Mouse (Mus musculus) forebrain, embryonic 13.5 days (tissue): ENCODE measurements around the gene Fhl1. TPM values are rescaled to one million over a fixed set of nuclear protein-coding genes. Genes with fewer than 3 reads are reported as not detected.

Source experiments
- ATAC-seq: fragments of 200-750 bp; cut with Nextera tagmentation; 2 replicates; pipeline ENCODE4 v1.8.0; 2017
- H3K27ac ChIP-seq: fragments of 300-500 bp; sonication (generic); 2 replicates; pipeline ENCODE4 v1.5.1; 2015; ENCODE audit warnings: inconsistent platforms, mild to moderate bottlenecking, moderate library complexity
- H3K27me3 ChIP-seq: fragments of 300-500 bp; sonication (generic); 2 replicates; pipeline ENCODE4 v1.6.1; 2015; ENCODE audit warnings: mild to moderate bottlenecking, inconsistent platforms
- H3K36me3 ChIP-seq: fragments of 300-500 bp; sonication (generic); 2 replicates; pipeline ENCODE4 v1.6.1; 2015; ENCODE audit warnings: mild to moderate bottlenecking, inconsistent platforms; ENCODE audit not compliant: poor library complexity, severe bottlenecking
- H3K4me1 ChIP-seq: fragments of 300-500 bp; sonication (generic); 2 replicates; pipeline ENCODE4 v1.6.1; 2015; ENCODE audit warnings: inconsistent platforms
- H3K4me2 ChIP-seq: fragments of 300-500 bp; sonication (generic); 2 replicates; pipeline ENCODE4 v1.6.1; 2015; ENCODE audit warnings: inconsistent platforms, mild to moderate bottlenecking, moderate library complexity
- H3K4me3 ChIP-seq: fragments of 300-500 bp; sonication (generic); 2 replicates; pipeline ENCODE4 v1.5.1; 2015; ENCODE audit warnings: mild to moderate bottlenecking, inconsistent platforms
- H3K9ac ChIP-seq: fragments of 300-500 bp; sonication (generic); 2 replicates; pipeline ENCODE4 v1.6.1; 2015; ENCODE audit warnings: mild to moderate bottlenecking, inconsistent platforms
- H3K9me3 ChIP-seq: fragments of 300-500 bp; sonication (generic); replicated peaks from 2 replicates; pipeline ENCODE4 v1.6.1; 2016; ENCODE audit warnings: inconsistent platforms
- WGBS: fragments of 180-500 bp; shearing (Covaris S2); methylation state at CpG from one replicate; pipeline ENCODE4 v1.1.7; 2015; 5-methylcytosine and 5-hydroxymethylcytosine counted together
- polyA plus RNA-seq: library from polyadenylated mRNA; unstranded; fragments of >200 nt; fragmentation: Nextera tagmentation; extraction: Ambion mirVana; gene quantifications from 2 replicates; pipeline ENCODE4 v1.2.1, GENCODE M21; 2015

Fhl1 gene
- polyA plus RNA-seq, 1 experiment from 2014 or later: 138 TPM

GRCm38 (mm10) chrX:56827492-56827891 lies 95.9 kb downstream of the Fhl1 start:
- no peak overlapping the region for H3K4me3 ChIP-seq
- H3K36me3 ChIP-seq: no peaks in the 10 kb centered on the region
- no peaks in the 10 kb centered on the region for H3K4me1 ChIP-seq
- H3K4me2 ChIP-seq: no peak overlapping the region
- 87% methylated on average over 6 of the region's 6 CpGs for WGBS
- H3K27ac ChIP-seq: no peak overlapping the region
- no peaks in the 10 kb centered on the region for H3K9me3 ChIP-seq
- H3K27me3 ChIP-seq: no peaks in the 10 kb centered on the region
- no peak overlapping the region for H3K9ac ChIP-seq
- ATAC-seq: no peak

- Histone ChIP-seq H3K4me1 (no peaks in the 10 kb centered on the region), H3K9ac (no peak overlapping the region), H3K9me3 (no peaks in the 10 kb centered on the region), H3K27me3 (no peaks in the 10 kb centered on the region), H3K4me3 (no peak overlapping the region), H3K36me3 (no peaks in the 10 kb centered on the region), H3K4me2 (no peak overlapping the region), H3K27ac (no peak overlapping the region)
- ATAC-seq: no peak
- 84% methylated on average over 6 of the region's 6 CpGs for WGBS
Measured at GRCm38 (mm10) chrX:56835842-56836241, 104.3 kb downstream of the Fhl1 start.

GRCm38 (mm10) chrX:56839369-56839768 lies 107.8 kb downstream of the Fhl1 start:
- Histone ChIP-seq H3K9ac (no peak overlapping the region), H3K27me3 (no peaks in the 10 kb centered on the region), H3K36me3 (no peaks in the 10 kb centered on the region), H3K27ac (no peak overlapping the region), H3K9me3 (no peaks in the 10 kb centered on the region), H3K4me2 (no peak overlapping the region), H3K4me1 (no peaks in the 10 kb centered on the region), H3K4me3 (no peak overlapping the region)
- ATAC-seq: 0 out of 2 replicates have a peak, but pooled peaks have one; percentile 13

GRCm38 (mm10) chrX:56841255-56841654 lies 109.7 kb downstream of the Fhl1 start:
- H3K4me2 ChIP-seq: no peak overlapping the region
- no peaks in the 10 kb centered on the region for H3K4me1 ChIP-seq
- no peaks in the 10 kb centered on the region for H3K9me3 ChIP-seq
- H3K27ac ChIP-seq: no peak overlapping the region
- WGBS: 70% methylated on average over 5 of the region's 5 CpGs
- no peak for ATAC-seq
- no peaks in the 10 kb centered on the region for H3K36me3 ChIP-seq
- no peaks in the 10 kb centered on the region for H3K27me3 ChIP-seq
- H3K4me3 ChIP-seq: no peak overlapping the region
- H3K9ac ChIP-seq: no peak overlapping the region

Other genes starting within 250 kb of the Fhl1 start
- gene Gm10477, start 207.0 kb upstream of the Fhl1 start, polyA plus RNA-seq: not detected in 2 replicates
- gene Gm648, start 182.2 kb upstream of the Fhl1 start, polyA plus RNA-seq: not detected in 2 replicates
- 48.7 and 53.1 TPM in 2 replicates for gene Mmgt1, start 133.7 kb upstream of the Fhl1 start, polyA plus RNA-seq
- gene Slc9a6, start 122.0 kb upstream of the Fhl1 start, polyA plus RNA-seq: 25.0 and 32.5 TPM in 2 replicates
- gene Map7d3, start 90.5 kb downstream of the Fhl1 start, polyA plus RNA-seq: 0.78 and 1.0 TPM in 2 replicates
- not detected in 2 replicates for gene Adgrg4, start 138.4 kb downstream of the Fhl1 start, polyA plus RNA-seq